Mouse (Mus musculus): Measurements from ENCODE around the gene Atpaf1. TPM values are rescaled to one million over a fixed set of nuclear protein-coding genes. Genes with fewer than 3 reads are reported as not detected.
A peak's percentile ranks its signal among the peaks of the same experiment; 100 is the strongest.

The Atpaf1 gene
- polyA plus RNA-seq, 1 experiment = 15.7 TPM

DNA sequence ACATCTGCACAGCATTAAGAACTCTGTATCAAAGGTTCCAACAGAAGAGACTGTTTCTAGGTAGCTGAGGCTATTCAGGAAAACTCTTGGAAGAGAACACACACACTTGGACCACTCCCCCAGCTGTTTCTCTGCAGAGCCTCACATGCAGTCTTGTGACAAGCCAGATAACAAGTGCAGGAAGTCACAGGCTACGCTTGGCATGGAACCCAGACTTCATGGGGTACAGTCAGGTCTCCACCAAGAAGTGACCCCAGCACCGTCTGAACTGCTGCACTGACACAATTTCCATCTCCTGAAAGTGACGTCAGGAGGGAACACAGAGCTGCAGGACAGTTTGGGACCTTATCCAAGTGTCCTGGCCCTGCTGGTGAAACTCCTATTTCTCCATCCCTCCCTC is 37.3 kb downstream of the Atpaf1 start:
- H3K27me3 ChIP-seq (ENCODE audit: control insufficient read depth, insufficient read depth, insufficient read length) = no peaks in the 10 kb centered on the region
- no peaks in the 10 kb centered on the region for H3K36me3 ChIP-seq (ENCODE audit: control insufficient read depth, insufficient read depth)
- no peak overlapping the region for H3ac ChIP-seq (ENCODE audit: control insufficient read depth, insufficient read length, low read depth)
- TF ChIP-seq CTCF (IDR thresholded peaks at IDR 0.05; ENCODE audit: control insufficient read depth, insufficient read depth, insufficient read length) (no peak), FOSL1 (IDR thresholded peaks at IDR 0.05; ENCODE audit: insufficient read depth, low read length, poor library complexity, severe bottlenecking) (no peak), MYOG (IDR thresholded peaks at IDR 0.05; ENCODE audit: control insufficient read depth, extremely low read depth, insufficient read length) (no peak), MYOD1 (IDR thresholded peaks at IDR 0.05; ENCODE audit: control insufficient read depth, insufficient read length, low read depth) (no peak), CEBPB (IDR thresholded peaks at IDR 0.05; ENCODE audit: low read depth) (no peak), USF1 (IDR thresholded peaks at IDR 0.05; ENCODE audit: low read depth) (no peak), MAX (IDR thresholded peaks at IDR 0.05) (no peak)
- H3K79me2 ChIP-seq (ENCODE audit: control insufficient read depth, insufficient read depth) = no peaks in the 10 kb centered on the region
- no peak overlapping the region for H3K4me3 ChIP-seq (ENCODE audit: insufficient read depth, poor library complexity, severe bottlenecking)
- no peaks in the 10 kb centered on the region for H3K79me3 ChIP-seq (ENCODE audit: low read depth)

- H3K27me3 ChIP-seq (ENCODE audit: control insufficient read depth, insufficient read depth, insufficient read length) = no peaks in the 10 kb centered on the region
- H3K79me2 ChIP-seq (ENCODE audit: control insufficient read depth, insufficient read depth) = peaks cover 8% of the 10 kb centered on the region
- no peak overlapping the region for H3K4me3 ChIP-seq (ENCODE audit: insufficient read depth, poor library complexity, severe bottlenecking)
- H3ac ChIP-seq (ENCODE audit: control insufficient read depth, insufficient read length, low read depth) = no peak overlapping the region
- no peaks in the 10 kb centered on the region for H3K79me3 ChIP-seq (ENCODE audit: low read depth)
- TF ChIP-seq FOSL1 (IDR thresholded peaks at IDR 0.05; ENCODE audit: insufficient read depth, low read length, poor library complexity, severe bottlenecking) = no peak
- TF ChIP-seq MAX (IDR thresholded peaks at IDR 0.05) = no peak
- TF ChIP-seq CTCF (IDR thresholded peaks at IDR 0.05; ENCODE audit: control insufficient read depth, insufficient read depth, insufficient read length) = no peak
- no peak for TF ChIP-seq CEBPB (IDR thresholded peaks at IDR 0.05; ENCODE audit: low read depth)
- no peak for TF ChIP-seq MYOG (IDR thresholded peaks at IDR 0.05; ENCODE audit: control insufficient read depth, extremely low read depth, insufficient read length)
- TF ChIP-seq MYOD1 (IDR thresholded peaks at IDR 0.05; ENCODE audit: control insufficient read depth, insufficient read length, low read depth) = no peak
- no peak for TF ChIP-seq USF1 (IDR thresholded peaks at IDR 0.05; ENCODE audit: low read depth)
- H3K36me3 ChIP-seq (ENCODE audit: control insufficient read depth, insufficient read depth) = no peaks in the 10 kb centered on the region
These were observed 39.6 kb downstream of the Atpaf1 start for GRCm38 (mm10) chr4:115824178-115824577.

- no peaks in the 10 kb centered on the region for H3K79me3 ChIP-seq (ENCODE audit: low read depth)
- no peak overlapping the region for H3ac ChIP-seq (ENCODE audit: control insufficient read depth, insufficient read length, low read depth)
- no peaks in the 10 kb centered on the region for H3K27me3 ChIP-seq (ENCODE audit: control insufficient read depth, insufficient read depth, insufficient read length)
- peaks cover 15% of the 10 kb centered on the region for H3K79me2 ChIP-seq (ENCODE audit: control insufficient read depth, insufficient read depth)
- no peak for TF ChIP-seq MAX (IDR thresholded peaks at IDR 0.05)
- no peak for TF ChIP-seq MYOD1 (IDR thresholded peaks at IDR 0.05; ENCODE audit: control insufficient read depth, insufficient read length, low read depth)
- no peak for TF ChIP-seq CTCF (IDR thresholded peaks at IDR 0.05; ENCODE audit: control insufficient read depth, insufficient read depth, insufficient read length)
- no peak for TF ChIP-seq CEBPB (IDR thresholded peaks at IDR 0.05; ENCODE audit: low read depth)
- no peak for TF ChIP-seq MYOG (IDR thresholded peaks at IDR 0.05; ENCODE audit: control insufficient read depth, extremely low read depth, insufficient read length)
- TF ChIP-seq USF1 (IDR thresholded peaks at IDR 0.05; ENCODE audit: low read depth) = no peak
- TF ChIP-seq FOSL1 (IDR thresholded peaks at IDR 0.05; ENCODE audit: insufficient read depth, low read length, poor library complexity, severe bottlenecking) = no peak
- no peak overlapping the region for H3K4me3 ChIP-seq (ENCODE audit: insufficient read depth, poor library complexity, severe bottlenecking)
- no peaks in the 10 kb centered on the region for H3K36me3 ChIP-seq (ENCODE audit: control insufficient read depth, insufficient read depth)
These were observed 40.7 kb downstream of the Atpaf1 start for GRCm38 (mm10) chr4:115825271-115825670.

DNA sequence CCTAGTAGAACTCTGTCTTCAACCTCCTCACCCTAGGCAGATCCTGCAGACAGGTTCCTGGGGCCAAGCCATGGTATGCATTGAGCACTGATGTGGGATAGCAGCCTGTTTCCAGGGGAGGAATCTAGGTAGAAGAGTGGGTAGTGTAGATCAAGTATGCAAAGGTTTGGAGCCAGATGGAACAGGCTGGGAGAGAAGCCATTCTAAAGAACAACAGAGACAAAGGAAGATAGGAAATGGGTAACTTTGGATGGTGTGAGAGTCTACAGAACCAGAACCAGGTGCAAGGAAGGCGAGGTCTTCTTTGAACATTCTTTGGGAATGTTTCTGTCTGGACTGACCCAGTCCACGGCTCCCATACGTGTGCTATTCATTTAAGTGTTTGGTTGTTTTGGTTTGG is 42.5 kb downstream of the Atpaf1 start:
- Histone ChIP-seq H3K79me3 (ENCODE audit: low read depth) (no peaks in the 10 kb centered on the region), H3ac (ENCODE audit: control insufficient read depth, insufficient read length, low read depth) (no peak overlapping the region), H3K4me3 (ENCODE audit: insufficient read depth, poor library complexity, severe bottlenecking) (no peak overlapping the region), H3K27me3 (ENCODE audit: control insufficient read depth, insufficient read depth, insufficient read length) (no peaks in the 10 kb centered on the region), H3K79me2 (ENCODE audit: control insufficient read depth, insufficient read depth) (peaks cover 15% of the 10 kb centered on the region), H3K36me3 (ENCODE audit: control insufficient read depth, insufficient read depth) (peaks cover 3% of the 10 kb centered on the region)
- TF ChIP-seq CEBPB (IDR thresholded peaks at IDR 0.05; ENCODE audit: low read depth) = no peak
- TF ChIP-seq FOSL1 (IDR thresholded peaks at IDR 0.05; ENCODE audit: insufficient read depth, low read length, poor library complexity, severe bottlenecking) = no peak
- no peak for TF ChIP-seq MYOG (IDR thresholded peaks at IDR 0.05; ENCODE audit: control insufficient read depth, extremely low read depth, insufficient read length)
- TF ChIP-seq CTCF (IDR thresholded peaks at IDR 0.05; ENCODE audit: control insufficient read depth, insufficient read depth, insufficient read length) = no peak
- TF ChIP-seq MAX (IDR thresholded peaks at IDR 0.05) = no peak
- no peak for TF ChIP-seq USF1 (IDR thresholded peaks at IDR 0.05; ENCODE audit: low read depth)

DNA sequence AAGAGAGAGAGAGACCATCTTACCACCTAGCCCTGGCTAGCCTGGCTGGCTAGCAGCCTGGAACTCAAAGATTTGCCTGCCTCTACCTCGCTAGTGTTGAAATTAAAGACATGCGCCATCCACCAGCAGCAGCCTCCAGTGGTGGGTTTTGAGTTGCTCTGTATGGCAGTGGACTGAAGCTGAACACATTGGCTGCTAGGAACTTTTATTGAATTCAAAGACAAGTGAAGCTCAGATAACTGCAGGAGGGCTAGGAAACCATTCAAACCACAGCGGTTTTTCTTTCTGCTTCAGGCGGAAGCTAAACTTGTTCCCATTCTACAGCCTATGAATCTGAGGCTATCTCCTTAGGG is 42.9 kb downstream of the Atpaf1 start:
- peak overlapping the region; percentile 79 for H3K4me3 ChIP-seq (ENCODE audit: insufficient read depth, poor library complexity, severe bottlenecking)
- peaks cover 3% of the 10 kb centered on the region for H3K36me3 ChIP-seq (ENCODE audit: control insufficient read depth, insufficient read depth)
- no peak overlapping the region for H3ac ChIP-seq (ENCODE audit: control insufficient read depth, insufficient read length, low read depth)
- no peak for TF ChIP-seq FOSL1 (IDR thresholded peaks at IDR 0.05; ENCODE audit: insufficient read depth, low read length, poor library complexity, severe bottlenecking)
- TF ChIP-seq MAX (IDR thresholded peaks at IDR 0.05) = no peak
- TF ChIP-seq CEBPB (IDR thresholded peaks at IDR 0.05; ENCODE audit: low read depth) = no peak
- H3K27me3 ChIP-seq (ENCODE audit: control insufficient read depth, insufficient read depth, insufficient read length) = no peaks in the 10 kb centered on the region
- H3K79me2 ChIP-seq (ENCODE audit: control insufficient read depth, insufficient read depth) = peaks cover 15% of the 10 kb centered on the region
- H3K79me3 ChIP-seq (ENCODE audit: low read depth) = no peaks in the 10 kb centered on the region

DNA sequence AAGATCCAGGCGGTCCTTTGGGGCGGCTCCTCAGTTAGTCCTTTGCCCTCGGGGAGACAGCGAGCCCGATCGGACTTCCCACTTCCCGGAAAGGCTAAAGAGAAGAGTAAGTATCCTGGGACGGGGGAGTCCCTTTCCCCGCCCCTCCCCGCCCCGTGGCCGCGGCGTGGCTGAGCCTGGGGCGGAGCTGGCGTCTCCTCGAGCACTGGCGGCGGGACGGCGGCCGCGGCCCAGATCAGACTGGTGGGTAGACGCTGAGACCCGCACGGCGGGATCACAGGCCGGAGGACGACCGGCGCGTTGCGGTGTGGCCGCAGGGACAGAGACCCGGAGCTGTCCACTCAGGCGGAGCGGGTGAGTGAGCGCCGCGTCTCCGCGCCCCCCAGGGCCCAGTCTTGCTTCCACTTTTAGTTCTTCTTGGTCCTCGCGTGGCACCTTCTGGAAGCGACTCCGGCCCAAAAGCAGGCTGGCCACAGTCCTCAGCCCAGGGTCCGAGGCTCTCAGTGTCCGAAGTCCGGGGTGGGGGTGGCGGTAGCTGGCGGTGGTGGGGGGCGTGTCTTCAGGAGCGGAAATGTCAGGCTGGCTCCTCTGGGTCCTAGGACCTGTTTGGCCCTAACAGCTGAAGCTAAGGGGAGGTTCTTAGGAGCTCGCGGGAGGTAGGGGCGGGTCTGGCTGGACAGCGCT is 43.4 kb downstream of the Atpaf1 start, which contains the start of gene Mob3c:
Gene Mob3c, plus strand, starts transcription at position 205 of the 684 bp plus-strand sequence.
- H3ac ChIP-seq (ENCODE audit: control insufficient read depth, insufficient read length, low read depth) = peak within 1 kb of the TSS; percentile 96
- peaks cover 15% of the 10 kb centered on the region for H3K79me2 ChIP-seq (ENCODE audit: control insufficient read depth, insufficient read depth)
- no peaks in the 10 kb centered on the region for H3K79me3 ChIP-seq (ENCODE audit: low read depth)
- TF ChIP-seq MYOD1 (IDR thresholded peaks at IDR 0.05; ENCODE audit: control insufficient read depth, insufficient read length, low read depth) (peak; percentile 72), CEBPB (IDR thresholded peaks at IDR 0.05; ENCODE audit: low read depth) (no peak)
- peaks cover 3% of the 10 kb centered on the region for H3K36me3 ChIP-seq (ENCODE audit: control insufficient read depth, insufficient read depth)
- H3K4me3 ChIP-seq (ENCODE audit: insufficient read depth, poor library complexity, severe bottlenecking) = peak within 1 kb of the TSS; percentile 79
- H3K27me3 ChIP-seq (ENCODE audit: control insufficient read depth, insufficient read depth, insufficient read length) = no peaks in the 10 kb centered on the region
